Mouse (Mus musculus) heart, postnatal 10 days (tissue): ENCODE results near the gene Arhgap33. TPM values are rescaled to one million over a fixed set of nuclear protein-coding genes. Genes with fewer than 3 reads are reported as not detected.

Experiments
- DNase-seq, 2 experiments: peaks; one replicate each; pipeline ENCODE4 v3.0.0; 2021
- intact Hi-C: fragments of 180-260 bp; cut with DNase I; formaldehyde crosslinking; loops from one replicate; pipeline ENCODE4 v1.15.1; 2025
- total RNA-seq, 2 experiments: library from RNA; stranded (reverse); gene quantifications; 2 replicates each; pipeline ENCODE4 v1.2.3; 2021

The Arhgap33 gene
- total RNA-seq, 2 experiments from 2014 or later = 3.7 to 3.9 TPM

DNA sequence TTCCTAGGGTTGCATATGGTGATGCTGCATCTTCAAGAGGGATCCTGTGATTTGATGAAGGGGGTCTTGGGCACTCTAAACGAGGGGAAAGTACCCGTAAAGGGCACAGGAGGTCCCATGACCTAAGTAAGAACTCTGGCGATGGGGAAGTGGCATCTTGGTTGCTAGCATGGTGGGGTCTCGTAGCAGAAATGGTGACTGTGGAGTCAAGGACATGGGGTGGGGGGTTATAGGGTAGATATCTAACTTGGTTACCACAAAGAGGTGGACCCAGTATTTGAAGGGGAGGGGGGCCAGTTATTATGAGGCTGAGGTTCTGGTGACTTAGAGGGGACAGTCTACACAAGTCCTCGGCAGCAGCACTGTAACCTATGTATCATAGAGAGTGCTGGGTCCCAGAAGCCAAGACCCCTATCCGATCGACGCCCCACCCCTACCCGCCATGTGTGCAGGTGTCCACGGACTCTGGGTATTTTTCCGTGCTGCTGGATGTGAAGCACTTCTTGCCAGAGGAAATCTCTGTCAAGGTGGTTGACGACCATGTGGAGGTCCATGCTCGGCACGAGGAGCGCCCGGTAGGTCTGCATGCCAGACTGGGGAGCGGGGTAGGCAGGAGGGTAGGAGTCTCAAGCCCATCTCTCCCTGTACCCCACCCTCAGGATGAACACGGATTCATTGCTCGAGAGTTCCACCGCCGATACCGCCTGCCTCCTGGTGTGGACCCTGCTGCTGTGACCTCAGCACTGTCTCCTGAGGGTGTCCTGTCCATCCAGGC lies 19.1 kb upstream of the Arhgap33 start:
- intact Hi-C loops = loop anchor here (5.0 kb wide), 1 partner anchor 182 kb away; no protein-coding TSS in a partner anchor

DNA sequence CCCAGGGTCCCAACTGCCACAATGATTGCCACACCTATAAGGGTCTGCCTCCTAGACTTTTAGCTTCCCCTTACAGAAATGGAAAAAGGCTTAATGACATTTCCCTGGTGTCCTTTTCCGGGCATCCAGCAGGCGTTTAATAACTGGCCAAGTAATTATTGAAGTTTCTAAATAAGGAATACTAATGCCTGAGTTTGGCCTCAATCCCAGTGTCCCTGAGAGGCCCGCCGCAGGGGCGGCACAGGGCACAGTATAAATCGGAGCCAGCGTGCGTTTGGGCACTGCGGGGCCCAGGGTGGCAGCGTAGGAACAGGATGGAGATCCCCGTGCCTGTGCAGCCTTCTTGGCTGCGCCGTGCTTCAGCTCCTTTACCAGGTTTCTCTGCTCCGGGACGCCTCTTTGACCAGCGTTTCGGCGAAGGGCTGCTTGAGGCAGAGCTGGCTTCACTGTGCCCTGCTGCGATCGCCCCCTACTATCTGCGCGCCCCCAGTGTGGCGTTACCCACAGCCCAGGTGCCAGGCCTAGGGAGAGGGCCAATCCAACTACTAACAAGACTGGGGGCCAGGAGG lies 18.2 kb upstream of the Arhgap33 start:
- DNase-seq = peak; percentile 88
- intact Hi-C loops = loop anchor here (5.0 kb wide), 1 partner anchor 181 kb away; no protein-coding TSS in a partner anchor

More for the DNA sequence above, 19.1 kb upstream of the Arhgap33 start:
- no peak for DNase-seq

DNA sequence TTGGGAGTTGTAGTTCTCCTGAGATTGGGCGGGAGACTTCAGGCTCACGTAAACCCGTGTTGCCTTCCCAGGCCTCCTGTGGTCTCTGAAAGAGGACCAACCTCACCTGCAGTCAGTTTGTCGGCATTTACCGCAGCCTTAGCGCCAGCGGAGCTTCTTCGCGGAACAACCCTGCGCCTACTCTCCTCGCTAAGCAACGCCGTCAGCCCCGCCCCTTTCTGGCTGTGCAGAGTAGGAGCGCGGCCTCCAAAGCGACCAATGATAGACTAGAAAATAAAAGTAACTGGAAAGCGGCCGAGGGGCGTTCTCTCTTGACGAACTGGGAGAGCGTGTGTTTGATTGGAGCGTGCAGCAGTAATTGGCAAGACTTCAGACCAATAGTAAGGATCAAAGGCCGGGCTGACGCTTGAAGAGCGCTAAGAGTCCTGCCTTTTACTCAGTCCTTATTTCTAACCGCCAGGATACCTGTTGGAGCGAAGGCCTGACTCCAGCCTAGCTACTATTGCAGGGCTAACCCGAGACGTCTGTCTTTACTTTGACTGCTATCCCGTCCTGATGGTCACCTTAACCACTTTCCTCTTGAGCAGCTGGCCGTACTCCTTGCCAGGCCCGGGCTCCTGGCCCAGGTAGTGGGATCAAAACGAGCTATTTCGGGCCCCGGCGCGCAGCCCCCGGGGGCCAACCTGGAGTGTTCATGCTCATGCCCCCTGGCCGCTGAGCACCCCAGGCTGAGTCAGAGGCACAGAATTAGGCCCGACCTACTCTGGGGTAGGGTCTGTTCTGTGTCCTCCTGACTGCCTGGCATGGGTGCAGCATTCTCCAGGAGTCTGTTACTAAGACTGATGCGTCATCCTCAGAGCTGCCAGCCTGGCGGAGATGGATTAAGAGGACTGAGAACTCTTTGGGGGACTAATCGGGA lies 17.5 kb upstream of the Arhgap33 start, which contains the start of the genes Hspb6 and Proser3:
Hspb6 (plus strand) TSS at position 77 of the 919 bp plus-strand sequence.
Proser3 (minus strand) TSS at position 198 of the 919 bp plus-strand sequence.
- intact Hi-C loops = loop anchor here (5.0 kb wide), 1 partner anchor 180 kb away; no protein-coding TSS in a partner anchor
- peak; percentile 99 for DNase-seq

DNA sequence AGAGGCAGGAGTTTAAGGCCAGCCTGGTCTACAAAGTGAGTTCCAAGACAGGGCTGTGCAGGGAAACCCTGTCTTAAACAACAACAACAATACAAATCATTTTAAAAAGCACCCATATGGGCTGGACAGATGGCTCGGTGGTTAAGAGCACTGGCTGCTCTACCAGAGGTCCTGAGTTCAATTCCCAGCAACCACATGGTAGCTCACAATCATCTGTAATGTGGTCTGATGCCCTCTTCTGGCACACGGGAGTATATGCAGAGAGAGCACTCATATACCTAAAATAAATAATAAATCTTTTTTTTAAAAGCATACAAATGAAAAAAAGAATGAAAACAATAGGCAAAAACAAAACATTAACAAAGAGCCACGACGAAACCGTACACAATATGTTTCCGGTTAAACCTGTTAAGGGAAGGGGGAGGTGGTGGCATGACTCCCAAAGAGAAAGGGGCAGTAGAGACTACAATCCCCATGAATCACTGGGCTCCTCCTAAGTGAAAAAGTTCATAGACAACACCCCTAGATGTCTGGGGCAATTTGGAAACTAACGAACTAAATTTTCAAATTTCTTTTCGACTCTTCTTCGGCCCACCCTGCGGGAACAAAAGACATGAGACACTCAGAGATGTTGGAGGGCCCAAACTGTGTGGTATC lies 16.7 kb upstream of the Arhgap33 start:
- intact Hi-C loops = loop anchor here (2.0 to 5.0 kb wide), 2 partner anchors 61 to 179 kb away; no protein-coding TSS in a partner anchor
- no peak for DNase-seq

DNA sequence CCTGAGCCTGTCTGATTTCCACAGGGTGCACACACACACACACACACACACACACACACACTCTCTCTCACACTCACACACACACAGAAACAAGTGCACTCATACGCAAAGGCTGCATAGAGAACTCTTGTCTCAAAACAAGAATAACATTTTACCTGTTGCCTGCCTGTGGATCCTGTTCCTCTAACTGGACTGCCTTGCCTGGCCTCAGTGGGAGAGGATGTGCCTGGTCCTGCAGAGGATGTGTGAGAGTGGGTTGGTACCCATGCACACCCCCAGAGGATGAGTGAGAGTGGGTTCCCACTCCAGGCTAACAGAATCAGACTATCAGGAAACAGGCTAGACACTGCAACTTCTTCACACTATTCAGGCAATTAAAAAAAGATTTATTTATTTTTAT lies 15.7 kb upstream of the Arhgap33 start:
- intact Hi-C loops = loop anchor here (2.0 to 5.0 kb wide), 2 partner anchors 60 to 178 kb away; no protein-coding TSS in a partner anchor
- no peak for DNase-seq

DNA sequence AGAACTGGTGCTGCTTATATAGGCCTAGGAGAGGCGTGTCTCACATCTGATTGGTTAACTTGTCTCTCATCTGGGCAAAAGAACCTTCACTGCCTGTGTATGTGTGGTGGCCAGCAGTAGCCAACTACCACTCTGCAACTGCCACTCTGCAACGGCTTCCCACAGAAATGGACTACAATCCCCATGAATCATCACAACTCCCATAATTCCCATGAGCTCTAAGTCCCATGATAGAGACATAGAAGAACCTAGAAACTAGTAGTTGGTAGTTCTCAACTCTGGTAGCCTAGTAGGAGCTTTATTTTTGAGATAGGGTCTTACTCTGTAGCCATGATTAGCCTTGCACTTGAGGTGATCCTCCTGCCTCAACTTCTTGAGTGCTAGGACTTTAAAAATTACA lies 15.0 kb upstream of the Arhgap33 start:
- intact Hi-C loops = loop anchor here (2.0 to 5.0 kb wide), 2 partner anchors 59 to 178 kb away; no protein-coding TSS in a partner anchor
- no peak for DNase-seq

DNA sequence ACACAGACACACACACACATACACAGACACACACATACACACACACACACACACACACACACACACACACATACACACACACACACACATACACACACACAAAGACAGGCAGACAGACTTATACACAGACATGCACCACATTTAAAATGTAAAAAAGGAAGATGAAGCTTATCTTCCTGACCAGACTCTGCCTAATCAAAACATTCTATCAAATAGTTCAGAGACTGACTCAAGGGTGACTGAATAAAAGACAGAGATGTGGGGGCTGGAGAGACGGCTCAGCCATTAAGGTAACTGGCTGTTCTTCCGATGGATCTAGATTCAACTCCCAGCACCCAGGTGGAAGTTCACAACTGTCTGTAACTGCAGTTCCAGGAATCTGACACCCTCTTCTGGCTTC lies 9.5 kb upstream of the Arhgap33 start:
- DNase-seq = no peak
- intact Hi-C loops = no loop called here

DNA sequence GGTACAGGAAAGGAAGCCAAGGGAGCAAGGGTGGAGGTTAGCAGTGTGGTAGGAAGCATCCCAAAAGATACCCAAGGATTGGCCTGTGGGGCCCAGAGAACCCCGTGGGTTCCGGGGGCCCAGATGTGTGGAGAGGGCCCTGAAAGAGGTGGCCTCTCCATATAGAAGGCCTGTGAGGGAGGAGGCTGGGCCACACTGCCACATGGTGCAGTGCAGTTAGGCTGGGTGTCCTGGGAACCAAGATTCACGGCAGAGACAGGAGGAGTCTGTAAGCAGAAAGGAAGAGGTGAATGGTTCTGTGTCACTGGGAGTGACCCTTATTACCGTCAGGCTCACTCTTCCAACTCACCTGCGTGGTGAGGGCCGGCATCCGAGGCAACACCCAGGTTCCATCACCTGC lies 5.7 kb upstream of the Arhgap33 start:
- no peak for DNase-seq
- intact Hi-C loops = no loop called here

DNA sequence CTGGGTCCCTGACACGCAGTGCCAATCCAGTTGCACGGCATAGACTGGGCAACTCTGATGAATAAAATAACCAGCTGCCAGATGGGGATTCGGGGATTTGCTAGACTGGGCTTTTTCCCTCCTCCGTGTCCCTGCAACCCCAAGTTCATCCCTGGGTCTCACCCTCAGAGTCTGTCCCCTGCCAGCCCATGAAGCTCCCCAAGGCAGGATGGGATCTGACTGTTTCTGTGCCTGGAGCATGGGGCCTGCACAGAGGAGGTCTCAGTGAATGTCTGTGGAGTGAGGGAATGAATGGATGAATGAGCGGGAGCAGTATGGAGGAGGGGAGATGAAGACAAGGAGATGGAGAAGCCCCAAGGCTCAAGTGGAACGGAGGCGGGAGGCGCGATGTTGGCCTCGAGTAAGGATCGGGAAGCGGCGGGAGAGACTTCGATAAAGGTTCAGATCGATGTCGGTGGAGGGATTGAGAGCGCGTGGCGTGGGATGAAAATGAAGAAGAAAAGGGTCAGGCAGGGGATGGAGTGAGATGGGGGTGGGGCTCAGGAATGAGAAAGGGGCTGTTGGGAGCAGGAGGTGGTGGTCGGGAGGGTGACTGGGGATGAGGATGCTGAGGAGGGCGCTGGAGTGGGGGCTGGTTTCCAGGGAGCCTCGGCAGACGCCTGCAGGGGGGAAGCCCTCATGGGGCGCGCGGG lies 773 bp downstream of the Arhgap33 start:
- no peak for DNase-seq
- intact Hi-C loops = no loop called here

DNA sequence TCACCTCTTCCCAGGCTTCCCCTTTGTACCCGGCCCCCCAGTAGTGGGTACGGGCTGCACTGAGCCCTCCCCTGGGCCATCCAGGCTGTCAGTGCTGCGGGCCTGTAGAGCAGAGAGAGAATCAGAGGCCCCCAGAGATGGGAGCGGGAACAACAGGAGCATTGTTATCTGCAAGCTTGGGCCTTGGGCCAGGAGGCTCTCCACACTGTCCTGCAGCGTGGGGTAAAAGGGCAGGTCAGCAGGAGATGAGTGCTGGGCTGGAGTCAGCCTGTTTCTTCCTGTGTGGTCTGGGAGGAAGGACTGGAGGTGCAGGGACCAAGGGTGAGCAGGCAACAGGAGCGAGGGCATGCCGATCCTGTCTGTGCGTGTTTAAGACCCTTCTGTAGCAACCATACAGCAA lies 1.9 kb downstream of the Arhgap33 start:
- intact Hi-C loops = no loop called here
- DNase-seq = peak; percentile 63 to 67

DNA sequence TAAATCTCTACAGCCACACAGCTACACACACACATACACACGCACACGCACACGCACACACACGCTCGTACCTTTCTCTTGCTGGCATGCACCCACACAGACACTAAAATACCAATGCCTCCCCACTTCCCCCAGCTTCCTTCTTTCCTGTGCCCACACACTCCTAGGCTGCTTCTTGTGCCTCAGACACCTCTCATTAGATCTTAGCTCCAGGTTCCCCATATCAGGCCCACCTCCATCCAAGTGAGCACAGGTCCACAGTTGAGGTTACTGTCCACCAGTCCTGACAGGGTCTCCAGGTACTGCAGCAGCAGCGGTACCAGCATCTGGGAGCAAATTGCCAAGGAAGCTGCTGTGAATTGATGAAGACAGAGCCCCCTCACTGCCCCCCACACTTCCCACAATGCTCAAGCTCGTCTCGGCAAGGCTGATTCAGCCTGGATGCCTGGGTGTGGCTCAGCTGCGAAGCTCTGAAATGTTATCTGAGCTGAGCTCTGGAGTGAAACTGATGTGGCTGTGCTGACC lies 3.5 kb downstream of the Arhgap33 start:
- intact Hi-C loops = no loop called here
- DNase-seq = no peak

DNA sequence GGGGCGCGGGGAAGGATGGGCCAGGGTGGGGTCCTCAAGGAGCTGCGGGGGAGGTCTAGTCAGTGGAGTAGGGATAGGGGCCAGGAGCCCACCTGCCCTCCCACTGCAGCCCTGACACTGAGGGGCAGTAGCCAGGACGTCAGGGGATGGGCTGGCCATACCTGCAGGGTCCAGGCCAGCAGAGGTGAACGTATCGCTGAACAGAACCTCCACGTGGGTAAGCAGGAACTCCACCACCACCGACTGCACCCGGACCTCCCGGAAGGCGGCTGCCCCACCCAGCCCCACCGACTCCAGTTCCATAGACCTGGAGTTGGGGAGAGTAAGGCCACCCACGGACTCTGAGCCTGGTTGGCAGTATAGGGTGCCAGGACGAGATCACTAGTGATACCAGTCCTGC lies 7.9 kb downstream of the Arhgap33 start:
- no peak for DNase-seq
- intact Hi-C loops = no loop called here

DNA sequence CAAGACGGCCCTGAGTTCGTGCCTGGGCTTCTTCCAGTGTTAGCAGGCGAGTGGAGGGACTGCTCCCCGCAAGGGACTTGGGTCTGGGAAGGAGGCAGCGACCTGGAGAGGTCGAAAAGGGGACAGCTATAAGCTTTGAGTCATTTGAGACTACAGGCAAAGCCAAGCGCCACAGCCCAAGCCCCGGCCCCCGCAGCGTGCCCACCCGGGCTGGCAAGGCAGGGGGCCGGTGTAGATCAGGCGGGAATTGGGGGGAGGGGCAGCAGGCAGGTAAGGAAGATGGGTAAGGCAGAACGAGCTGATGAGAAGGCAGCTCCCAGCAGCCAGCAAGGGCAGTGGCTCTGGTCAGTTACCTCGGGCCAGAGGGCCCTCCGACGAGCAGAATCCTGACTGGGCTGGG lies 8.5 kb downstream of the Arhgap33 start:
- intact Hi-C loops = no loop called here
- no peak for DNase-seq

DNA sequence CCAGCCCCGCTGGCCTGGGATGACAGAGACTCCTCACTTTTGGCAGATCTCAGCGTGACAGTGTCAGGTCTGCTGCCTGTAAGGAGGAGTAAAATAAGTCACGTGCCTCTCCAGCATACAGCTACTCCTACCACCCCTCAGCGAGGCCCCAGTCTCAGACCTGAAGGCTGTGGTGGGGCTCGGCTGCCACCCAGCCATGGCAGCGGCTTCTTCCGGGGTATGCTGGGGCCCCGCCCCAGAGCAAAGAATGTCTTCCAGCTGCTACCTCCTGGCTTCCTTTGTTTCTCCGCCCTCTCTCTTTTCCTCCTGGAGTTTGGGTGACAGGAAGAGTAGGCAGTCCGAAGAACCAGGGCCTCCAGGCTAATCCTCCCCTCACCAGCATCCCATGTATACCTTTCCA lies 8.9 kb downstream of the Arhgap33 start:
- intact Hi-C loops = no loop called here
- DNase-seq = no peak

DNA sequence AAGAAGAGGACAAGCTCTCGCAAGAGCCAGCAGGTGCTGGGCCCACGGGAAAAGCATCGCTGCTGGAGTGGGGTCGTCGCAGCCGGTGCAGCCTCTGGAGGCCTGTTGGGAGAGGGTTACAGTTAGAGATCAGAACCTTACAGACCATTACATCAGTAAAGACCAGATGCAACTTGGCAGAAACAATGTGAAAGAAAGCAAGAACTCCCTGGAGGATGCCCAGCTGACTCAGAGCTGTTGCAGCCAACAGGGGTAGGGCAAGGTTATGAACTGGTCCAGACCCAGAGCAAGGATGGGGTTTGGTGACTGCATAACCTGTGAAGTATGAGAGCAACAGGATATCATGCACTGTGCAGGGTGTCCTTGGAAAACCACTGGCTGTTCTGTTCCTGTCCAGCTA lies 10.4 kb downstream of the Arhgap33 start:
- intact Hi-C loops = no loop called here
- peak in 1 of 2 experiments; percentile 28 for DNase-seq

DNA sequence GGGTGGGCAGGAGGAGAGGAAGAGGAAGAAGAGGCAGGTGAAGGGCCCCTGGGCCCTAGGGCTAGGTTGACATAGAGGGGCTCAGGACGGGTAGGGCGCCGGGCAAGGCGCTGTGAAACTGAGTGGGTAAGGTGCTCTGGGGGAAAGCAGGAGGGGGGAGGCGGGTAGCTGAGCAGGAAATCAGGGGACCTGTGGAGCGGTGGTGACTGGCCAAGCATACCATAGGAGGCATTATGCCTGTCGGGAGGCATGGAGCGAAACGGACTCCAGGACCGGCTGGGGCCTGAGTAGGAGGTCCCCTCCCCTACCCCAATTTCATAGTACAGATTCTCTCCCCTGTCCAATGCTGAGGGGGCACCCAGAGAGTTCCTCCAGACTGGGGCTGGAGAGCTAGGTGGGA lies 12.0 kb downstream of the Arhgap33 start:
- intact Hi-C loops = no loop called here
- DNase-seq = no peak

DNA sequence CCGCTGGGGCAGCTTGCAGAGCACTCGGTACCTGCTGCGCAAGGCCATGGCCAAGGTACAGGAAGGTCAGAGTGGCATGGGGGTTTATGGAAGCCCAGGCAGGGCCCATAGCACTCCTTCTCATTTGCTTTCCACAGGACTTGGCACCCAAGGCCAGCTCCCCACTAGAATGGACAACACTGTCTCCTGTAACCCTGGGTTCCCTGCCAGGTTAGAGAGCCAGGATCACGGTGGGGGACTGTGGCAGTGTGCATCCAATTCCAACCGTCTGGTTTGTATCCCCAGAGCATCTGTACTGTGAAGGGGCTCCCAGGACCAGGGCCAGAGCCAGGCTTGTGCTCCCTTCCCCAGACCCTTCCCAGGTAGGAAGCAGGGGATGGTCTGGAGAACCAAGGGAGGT lies 14.0 kb downstream of the Arhgap33 start:
- intact Hi-C loops = no loop called here
- DNase-seq = no peak

DNA sequence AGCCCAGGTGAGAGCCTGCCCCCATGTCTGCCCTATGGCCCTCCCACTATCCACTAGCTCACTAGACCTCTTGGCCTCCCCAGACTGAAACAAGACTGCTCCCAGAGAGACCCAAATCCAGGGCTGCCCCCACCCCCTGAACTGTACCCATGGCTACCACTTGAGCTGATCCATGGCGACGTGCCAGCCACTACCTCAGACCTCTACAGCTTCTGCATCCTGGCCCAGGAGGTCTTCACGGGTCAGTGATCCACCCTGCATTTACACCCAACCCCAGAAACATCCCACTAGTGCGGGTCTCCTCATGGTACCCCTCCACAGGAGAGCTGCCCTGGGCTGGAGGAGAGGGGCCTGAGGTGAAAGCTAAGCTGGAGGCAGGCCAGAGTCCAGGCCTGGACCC lies 14.5 kb downstream of the Arhgap33 start:
- DNase-seq = no peak
- intact Hi-C loops = no loop called here

DNA sequence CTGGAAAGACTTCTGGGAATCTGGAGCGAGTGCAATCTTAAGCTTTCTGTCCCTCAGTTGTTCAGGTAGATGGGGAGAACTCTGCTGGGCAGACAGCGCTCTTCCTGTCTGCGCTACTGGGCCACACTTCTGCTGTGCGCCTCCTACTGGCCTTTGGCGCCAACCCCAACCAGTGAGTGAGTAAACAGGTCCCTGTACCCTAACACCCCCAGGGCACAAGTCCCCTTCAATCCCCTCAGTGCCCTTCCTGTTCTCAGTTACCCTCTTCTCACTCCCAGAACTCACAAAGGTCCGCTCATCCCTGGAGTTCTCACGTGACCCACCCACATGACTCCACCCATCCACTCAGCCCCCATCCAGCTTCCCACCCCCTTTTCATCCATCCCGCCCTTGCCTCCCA lies 16.5 kb downstream of the Arhgap33 start:
- intact Hi-C loops = no loop called here
- no peak for DNase-seq
